Mouse (Mus musculus) ES-CJ7 (cell line): ENCODE measurements around the gene Pecr.

Experiments
- DNase-seq: peaks from one replicate; pipeline ENCODE4 v3.0.0; 2011; ENCODE audit warnings: low read depth, low spot score

Pecr gene

DNA sequence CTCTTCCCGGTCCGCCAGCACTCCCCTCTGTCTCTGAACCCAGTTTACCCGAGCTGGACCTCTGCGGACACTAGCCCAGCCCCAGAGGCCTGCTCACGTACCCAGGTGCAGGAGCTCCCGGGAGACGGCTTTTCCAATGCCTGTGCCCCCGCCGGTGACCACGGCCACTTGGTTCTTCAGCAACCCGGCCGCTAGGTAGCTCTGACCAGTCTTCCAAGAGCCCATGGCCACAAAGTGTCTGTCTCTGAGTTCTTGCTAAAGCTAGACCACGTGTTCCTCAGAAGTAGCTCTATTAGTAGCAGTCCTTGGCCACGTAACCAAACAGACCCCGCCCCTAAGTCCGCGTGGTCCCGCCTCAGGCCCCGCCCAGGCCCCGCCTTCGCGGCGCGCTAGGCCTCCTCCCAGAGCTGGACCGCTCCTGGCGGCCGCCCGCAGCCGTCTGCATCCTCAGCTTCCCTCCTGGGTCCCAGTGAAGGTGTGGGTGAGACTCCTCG, at the start of gene Pecr, which contains the start of gene Tmem169:
Gene Pecr (minus strand): TSS at position 323 of the 494 bp plus-strand sequence.
Gene Tmem169 (plus strand): TSS at position 378 of the 494 bp plus-strand sequence.
- DNase-seq, result peak; percentile 94

DNA sequence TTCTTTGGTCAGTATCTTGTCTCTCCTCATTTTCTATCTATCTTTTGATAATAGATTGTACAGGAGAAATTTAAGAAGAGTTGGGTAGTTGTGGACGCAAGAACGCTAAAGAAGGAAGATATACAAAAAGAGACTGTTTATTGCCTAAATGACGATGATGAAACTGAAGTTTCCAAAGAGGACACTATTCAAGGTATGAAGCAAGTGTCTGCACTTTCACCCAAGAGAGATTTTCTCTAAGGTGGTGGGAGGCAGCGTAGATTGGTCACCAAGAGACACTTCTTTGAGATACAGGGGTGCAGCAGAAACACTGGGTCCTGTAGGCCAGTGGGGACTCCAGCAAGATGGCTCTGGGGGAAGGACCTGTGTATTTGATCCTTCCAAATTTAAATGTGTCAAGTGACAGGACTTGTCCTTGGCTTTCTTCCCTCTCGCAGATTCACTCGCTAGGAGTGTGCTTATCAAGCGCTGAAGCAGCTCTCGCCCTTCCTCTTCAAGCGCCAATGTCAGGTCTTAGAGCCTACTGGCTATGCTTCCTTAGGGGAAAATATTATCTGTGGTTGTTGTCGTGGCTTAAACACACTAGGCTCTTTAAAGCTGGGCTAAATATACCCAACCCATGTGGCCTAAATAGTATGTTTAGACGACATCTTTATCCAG, 42.2 kb upstream of the Pecr start:
- DNase-seq, result no peak

DNA sequence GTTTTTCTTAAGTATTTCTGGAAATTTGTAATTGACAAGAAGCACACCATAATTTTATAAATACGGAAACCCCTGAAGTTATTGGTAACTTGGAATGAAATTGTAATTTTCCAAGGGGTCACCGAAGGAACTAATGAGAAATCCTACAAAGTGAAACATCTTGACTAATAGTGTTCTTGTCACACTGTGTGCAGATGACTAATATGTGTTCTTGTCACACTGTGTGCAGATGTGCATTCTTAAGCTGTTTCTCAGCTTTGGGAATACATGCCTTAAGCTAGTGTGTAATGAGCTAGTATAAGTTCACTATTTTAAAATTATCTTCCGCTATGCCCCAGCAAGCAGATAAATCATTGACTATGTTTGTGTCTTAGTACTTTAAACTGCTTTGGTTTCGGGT, 39.1 kb upstream of the Pecr start:
- no peak for DNase-seq

DNA sequence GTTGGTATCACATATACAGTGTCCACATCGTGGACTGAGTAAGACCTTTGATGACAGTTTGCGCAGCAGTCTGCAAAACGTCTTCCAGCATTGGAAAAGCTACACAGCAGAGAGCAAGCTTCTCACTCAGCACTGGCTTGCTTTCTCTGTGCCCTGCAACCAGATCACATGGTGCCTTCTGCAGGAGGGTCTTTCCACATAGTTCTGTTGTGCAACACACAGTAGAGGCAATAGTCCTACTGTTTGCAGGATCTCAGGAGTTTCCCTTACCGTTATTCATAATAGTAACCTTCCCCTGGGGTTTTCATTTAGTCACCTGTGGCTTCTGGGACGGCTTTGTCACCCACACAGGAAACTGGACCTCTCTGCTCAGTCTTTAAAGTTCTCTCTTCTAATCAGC, 36.6 kb upstream of the Pecr start:
- DNase-seq, result no peak

DNA sequence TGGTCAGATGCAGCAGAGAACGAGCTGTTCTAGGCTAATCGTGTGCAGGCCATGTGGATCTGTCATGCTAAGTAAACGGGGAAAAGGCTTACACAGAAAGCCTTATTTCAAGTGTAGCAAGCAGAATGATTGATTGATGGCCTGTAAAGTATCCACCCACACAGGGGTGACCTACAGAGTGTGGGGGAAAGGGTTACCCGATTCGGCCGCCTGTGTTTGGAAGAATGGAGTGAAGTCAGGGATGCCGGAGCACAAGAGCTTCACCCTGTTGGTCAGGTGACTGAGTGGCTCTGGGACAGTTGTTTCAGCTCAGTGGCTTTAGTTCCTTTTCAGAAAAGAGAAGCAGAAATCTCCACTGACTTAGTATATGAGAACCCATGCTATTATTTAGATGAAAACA, 32.8 kb upstream of the Pecr start:
- no peak for DNase-seq

DNA sequence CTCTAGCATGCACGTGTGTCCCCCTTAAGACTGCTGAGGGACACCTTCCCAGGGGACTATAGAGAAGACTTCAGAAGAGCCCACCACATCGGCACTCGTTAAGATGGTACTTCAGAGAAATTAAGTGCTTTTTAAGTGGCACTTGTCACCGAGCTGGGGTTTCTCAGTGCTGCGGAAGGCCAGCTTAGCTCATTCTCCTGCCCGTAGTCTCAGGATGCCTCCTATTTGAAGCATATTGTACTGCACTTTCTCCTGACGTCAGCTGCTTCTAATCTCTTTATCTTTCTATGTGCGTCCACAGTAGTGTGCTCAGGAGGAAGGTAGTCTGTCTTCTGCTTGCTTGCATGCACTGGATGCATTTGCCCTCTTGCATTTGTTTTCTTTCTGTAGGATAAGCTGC, 32.3 kb upstream of the Pecr start:
- no peak for DNase-seq

DNA sequence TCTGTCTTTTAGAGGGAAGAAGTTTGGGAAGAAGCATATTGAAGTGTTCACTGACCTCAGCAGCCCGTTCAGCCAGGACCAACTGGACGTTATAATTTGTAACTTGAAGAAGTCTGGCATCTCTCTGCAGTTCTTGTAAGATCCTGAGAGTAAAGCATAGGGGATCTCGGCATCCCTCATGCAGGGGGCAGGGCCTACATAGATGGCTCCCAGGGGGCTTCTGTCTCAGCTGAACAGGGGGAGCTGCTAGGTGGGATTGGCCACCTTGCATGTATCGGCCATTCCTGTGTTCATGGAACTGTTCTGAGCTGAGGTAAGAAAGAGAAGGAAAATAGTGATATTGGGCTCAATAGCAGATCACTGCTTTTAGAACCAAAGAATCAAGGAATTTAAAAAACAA, 31.3 kb upstream of the Pecr start:
- DNase-seq, result no peak

DNA sequence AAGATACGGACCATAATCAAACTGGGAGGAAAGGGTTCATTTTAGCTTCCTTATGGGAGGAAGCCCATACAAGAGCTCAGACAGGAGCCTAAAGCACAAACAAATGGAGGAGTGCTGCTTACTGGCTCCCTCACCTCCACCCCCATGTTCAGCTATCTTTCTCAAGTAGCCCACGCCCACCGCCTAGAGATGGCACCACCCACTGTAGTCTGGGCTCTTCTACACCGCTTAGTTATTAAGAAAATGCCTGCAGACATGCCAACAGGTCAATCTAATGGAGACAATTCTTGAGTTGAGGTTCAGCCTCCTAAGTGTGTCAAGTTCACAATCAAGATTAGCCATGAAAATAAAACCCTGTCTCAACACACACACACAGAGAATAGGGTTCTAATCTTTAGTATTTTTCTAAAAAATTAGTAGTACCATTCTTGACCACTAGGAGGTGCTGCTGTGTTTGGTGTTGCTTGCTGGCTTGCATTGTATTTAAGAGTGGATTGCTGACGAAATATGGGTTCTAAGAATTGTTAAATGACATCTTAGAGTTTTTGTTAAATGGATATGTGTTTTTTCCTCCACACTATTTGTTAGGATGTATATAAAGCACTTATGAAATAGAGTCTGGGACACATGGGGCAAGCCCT, 29.4 kb upstream of the Pecr start:
- DNase-seq, result peak; percentile 93

DNA sequence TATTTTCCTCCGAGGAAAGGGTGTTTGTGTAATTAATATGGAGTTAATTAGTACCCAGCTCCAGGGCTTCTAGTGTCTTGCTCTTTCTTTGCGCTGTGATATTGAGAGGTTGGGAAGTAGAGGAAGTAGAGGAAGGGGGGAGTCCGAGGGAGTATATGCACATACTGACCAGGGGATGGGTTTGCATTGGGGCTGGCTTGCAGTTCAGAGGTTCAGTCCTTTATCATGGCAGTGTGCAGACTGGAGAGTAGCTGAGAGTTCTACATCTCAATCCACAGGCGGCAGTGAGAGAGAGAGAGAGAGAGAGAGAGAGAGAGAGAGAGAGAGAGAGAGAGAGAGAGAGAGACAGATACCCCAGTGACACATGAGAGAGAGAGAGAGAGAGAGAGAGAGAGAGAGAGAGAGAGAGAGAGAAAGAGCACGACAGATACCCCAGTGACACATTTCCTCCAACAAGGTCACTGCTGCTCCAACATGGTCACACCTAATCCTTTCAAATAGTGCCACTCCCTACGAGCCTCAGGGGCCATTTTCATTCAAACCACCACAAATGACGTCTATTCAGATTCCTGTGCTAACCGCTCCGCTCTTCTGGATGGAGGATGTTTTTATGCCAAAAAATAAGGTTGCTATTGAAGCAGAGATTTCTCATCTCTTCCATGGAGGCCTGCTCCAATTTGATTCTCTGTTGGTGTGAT, 28.7 kb upstream of the Pecr start:
- DNase-seq, result peak; percentile 94

DNA sequence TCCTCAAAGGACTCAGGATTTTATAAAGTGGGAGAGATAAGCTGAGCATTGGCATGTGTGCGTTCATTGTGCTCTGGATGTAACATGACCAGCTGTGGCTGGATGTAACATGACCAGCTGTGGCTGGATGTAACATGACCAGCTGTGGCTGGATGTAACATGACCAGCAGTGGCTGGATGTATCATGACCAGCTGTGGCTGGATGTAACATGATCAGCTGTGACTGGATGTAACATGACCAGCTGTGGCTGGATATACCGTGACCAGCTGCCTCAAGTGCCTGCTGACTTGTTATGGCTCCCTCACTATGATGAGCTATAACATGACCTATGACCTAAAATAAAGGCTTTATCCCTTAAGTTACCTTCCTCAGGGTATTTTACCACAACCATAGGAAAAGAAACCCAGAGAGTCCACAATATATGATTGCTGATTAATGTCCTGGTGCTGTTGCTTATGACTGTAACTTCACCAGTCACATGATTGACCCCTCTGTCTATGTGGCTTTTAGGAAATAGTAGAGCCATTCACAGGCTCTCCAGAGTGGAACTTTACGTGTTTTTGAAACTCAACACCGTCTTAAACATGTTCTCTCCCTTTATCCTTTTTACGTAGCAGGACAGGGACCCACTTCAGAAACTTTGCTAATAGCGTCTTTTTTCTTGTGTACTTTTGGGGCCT, 25.8 kb upstream of the Pecr start:
- DNase-seq, result no peak

DNA sequence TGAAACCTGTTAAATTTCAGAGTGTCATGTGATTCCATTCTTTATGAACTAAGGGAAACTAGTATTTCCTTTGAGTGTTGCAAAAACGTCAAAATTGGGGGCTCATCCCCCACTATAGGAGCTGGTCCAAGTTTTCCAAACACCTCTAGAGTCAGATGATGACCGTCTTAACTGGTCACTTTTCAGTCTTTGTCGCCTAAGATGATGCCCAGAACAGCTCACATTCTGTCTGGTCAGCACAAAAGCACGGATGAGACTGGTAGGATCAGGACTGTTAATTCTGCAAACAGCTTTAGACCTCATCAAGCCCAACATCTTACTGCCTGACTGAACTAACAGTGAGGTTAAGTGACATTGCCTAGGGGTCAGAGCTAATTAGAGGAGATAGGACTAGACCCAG, 24.8 kb upstream of the Pecr start:
- no peak for DNase-seq

DNA sequence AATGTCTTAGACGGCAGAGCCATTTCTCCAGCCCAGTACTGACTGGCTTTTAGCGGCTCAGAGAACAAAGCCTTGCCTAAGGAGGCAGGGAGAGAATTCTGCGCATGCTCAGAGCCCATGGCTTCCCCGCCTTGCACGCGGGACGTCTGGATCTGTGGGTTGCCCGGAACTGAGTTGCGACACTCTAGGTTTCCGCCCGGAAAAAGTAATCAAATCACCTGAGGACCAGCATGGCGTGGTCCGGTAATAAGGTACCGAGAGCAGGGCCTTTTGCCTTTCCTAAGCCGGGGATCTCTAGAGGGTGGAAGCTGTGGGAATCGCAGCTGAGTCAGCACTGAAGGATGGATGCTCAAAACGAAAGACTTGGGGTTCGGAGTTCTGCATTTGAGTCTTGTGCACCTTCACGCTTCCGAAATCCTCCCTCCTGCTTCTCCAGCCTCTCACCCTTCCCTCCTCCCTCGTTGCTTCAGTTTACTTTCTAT, 23.2 kb upstream of the Pecr start, which contains the start of gene Xrcc5:
Gene Xrcc5 (plus strand): TSS at position 105 of the 482 bp plus-strand sequence.
- DNase-seq, result peak; percentile 100

DNA sequence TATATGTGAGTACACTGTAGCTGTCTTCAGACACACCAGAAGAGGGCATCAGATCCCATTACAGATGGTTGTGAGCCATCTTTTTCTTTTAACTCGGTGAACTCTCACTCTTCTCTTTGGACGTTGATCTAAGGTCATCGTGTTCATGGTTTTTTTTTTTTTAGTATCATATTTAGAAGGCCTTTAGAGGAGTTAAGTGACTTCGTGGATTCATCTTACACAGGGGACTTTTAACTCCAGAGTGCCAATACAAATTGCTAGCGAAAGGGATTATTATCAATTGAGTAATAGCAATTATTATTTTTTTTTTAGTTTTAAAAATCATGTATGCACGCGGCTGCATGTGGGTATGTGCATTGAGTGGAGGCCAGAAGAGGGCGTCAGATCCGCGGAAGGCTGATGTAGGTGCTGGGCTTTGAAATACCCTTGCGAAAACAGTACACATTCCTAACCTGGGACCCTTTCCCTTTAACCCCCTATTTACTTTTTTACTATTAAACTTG, 22.6 kb upstream of the Pecr start:
- DNase-seq, result no peak

DNA sequence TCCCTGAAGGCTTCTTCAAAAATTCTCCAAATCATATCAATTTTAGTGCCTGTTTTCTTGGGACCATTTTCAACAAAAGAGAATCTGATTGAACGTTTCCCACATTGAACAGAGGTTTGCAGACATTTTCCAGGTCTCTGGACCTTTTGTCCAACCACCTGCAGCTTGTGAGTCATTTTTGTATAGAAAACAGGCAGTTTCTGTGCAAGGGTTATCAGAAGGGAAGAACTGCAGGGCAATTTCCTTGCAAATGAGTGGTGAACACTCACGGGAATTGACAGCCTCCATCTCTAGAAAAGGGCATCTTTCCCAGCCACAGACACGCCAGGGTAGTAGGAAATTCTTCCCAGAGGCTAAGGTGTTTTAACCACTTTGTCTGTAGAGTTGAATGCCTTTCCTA, 22.1 kb upstream of the Pecr start:
- DNase-seq, result no peak

DNA sequence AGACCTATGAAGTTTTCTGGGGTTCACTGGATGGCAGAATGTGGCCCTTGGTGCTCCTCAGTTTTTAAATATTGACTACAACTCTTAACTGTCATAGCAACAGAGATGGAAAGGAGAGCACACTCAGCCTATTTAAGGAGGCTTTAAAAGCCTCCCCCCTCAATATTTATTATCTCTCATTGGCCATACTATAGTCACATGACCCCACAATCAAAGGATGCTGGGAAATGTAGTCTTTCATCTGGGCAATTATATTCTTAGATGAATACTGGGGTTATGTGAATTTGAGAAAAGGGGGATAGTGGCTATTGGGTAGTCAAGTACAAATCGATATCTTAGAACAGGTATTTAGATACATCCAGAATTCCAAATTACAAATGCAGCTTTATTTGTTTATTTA, 17.7 kb upstream of the Pecr start:
- DNase-seq, result no peak

DNA sequence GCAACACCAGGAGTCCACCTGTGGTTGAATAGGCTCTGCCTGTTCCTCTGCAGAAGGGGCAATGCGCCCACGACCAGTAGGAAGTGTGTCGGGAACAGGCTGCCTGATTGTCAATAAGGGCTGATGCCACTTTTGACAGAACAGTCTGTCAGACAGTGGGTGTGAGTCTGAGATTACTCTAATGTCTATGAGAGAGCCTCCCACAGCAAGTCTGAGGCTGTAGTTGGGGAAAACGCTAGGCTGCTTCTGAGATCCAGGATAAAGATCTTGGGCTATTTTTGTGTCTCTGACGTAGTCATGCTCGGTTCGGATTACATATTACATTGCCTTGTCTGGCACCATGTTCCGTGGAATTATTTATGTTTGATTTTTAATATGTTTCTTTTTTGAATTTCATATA, 11.6 kb upstream of the Pecr start:
- DNase-seq, result no peak

DNA sequence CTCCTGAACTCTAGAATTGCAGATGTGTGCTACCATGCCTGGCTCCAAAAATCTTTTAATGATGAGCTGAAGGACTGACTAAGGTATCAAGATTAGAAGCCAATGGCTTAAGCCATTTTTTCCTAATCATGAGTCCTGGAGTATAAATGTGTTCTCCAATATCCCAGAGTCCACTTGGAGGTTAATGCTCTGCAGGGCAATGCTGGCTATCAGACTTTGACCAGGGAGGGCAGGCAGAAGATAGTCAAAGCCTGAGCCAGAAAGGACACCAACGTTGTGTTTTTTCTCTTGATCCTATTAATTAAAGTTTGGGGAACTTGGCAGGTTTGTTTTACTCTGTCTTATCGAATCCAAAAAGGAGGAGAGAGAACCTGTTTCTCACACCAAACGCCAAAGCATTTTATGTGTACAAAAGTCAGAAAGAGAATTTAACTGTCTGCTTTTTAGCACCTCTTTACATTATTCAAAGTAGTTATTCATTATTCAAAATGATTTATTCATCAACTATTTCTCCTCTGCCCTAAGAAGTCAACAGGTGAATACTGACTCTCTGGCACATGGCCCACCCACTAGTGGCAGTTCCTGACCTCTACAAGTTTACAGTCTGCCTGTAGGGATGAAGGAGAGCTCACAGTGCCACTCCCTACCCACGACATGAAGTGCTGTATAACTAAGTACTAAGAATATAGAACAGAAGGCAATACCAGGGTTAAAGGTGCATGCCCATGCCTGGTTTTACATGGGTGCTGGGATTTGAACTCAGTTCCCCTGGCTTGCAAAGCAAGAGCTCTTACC, 10.0 kb upstream of the Pecr start:
- no peak for DNase-seq

DNA sequence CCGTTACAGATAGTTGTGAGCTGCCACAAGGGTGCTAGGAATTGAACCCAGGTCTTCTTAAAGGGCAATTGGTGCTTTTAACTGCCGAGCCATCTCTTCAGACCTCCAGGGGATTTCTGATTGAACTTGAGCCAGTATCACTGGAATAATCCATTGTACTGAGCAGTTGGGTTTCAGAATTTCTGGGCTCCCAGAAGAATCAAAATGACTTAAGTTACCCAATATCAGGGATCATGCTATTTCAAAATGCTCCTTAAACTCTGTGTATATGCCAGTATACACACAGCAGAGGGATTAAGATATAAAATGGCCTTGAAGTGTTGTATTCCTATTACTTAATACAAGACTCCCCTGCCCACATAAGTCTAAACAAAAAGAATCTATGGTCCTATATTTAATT, 7.8 kb upstream of the Pecr start:
- no peak for DNase-seq

DNA sequence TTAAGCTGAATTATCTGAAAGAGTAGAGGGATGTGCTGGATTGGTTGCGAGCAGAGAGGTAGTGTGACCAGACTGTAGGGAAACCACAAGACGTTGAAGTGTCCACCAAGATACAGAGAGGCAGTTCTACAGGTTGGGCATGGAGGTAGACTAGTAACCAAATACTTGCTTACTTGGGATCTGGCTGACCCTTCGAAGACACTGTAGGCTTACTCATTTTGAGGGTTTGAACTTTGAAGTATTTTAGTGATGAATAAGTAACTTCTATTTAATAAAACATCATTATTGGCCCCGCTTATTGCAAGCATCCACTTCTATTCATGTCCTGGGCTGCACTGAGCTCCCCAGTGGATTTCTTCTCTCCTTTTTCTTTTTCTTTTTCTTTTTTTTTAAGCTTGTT, 7.3 kb upstream of the Pecr start:
- no peak for DNase-seq

DNA sequence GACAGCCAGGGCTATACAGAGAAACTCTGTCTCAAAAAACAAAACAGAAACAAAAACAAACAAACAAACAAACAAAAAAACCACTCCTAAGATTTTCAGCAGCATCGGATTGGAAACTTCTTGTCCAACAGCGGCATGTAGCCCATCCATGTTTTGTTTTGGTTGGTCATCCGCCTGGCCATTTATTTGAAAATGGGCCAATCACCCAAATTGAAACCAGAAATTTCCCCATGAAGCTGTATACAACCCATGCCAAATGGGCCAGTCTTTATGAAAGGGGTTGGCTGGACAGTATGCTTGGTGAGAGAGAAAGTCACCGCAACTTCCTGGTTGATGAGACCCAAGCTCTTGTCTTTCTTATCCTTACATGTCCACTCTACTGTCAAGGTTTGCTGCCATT, 6.8 kb upstream of the Pecr start:
- DNase-seq, result no peak
